Mouse (Mus musculus) left cerebral cortex, postnatal 36 days (tissue): ENCODE results near the gene Nhlrc1. TPM values are rescaled to one million over a fixed set of nuclear protein-coding genes. Genes with fewer than 3 reads are reported as not detected.

Source experiments
- DNase-seq, 2 experiments: peaks; one replicate each; pipeline ENCODE4 v3.0.0; 2021 to 2022; ENCODE audit warnings: low spot score in 2 of 2, mixed read lengths in 1 of 2
- intact Hi-C: fragments of 180-260 bp; cut with DNase I; formaldehyde crosslinking; loops from one replicate; pipeline ENCODE4 v1.15.1; 2025
- total RNA-seq, 2 experiments: library from RNA; stranded (reverse); gene quantifications; 2 replicates each; pipeline ENCODE4 v1.2.3; 2021

The Nhlrc1 gene
- total RNA-seq, 2 experiments from 2014 or later, result 16.0 to 18.2 TPM

DNA sequence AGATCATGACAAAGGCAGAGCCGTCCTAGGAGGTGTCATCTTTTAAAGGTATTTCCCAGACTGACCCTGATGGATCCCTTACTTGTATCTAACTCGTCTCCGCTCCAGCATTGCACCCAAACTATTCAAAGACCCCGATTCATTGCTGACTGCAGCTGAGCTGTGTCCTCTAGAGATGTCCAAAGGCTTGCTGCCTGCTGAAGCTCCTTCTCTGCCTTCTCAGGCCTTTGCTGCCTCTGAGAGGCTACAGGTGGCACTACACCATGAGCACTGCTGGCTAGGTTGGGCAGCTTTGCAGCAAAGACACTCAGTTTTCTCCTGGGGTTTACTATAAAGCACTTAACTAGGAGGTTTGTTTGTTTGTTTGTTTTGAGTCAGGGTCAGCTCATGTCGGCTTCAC is 2.6 kb upstream of the Nhlrc1 start:
- intact Hi-C loops, result loop anchor here (10.0 kb wide), 1 partner anchor 292 kb away; the partner anchor contains the start of gene Nup153
- peak; percentile 32 to 48 for DNase-seq

GRCm38 (mm10) chr13:47015195-47015501 is 498 bp upstream of the Nhlrc1 start:
- DNase-seq, result no peak
- intact Hi-C loops, result loop anchor here (2.0 to 10.0 kb wide), 3 partner anchors 84 to 290 kb away; partner anchors contain the start of gene Nup153

GRCm38 (mm10) chr13:47013740-47014139 is 910 bp downstream of the Nhlrc1 start:
- DNase-seq, result no peak
- intact Hi-C loops, result loop anchor here (2.0 to 10.0 kb wide), 3 partner anchors 83 to 289 kb away; partner anchors contain the start of gene Nup153

GRCm38 (mm10) chr13:47001590-47001989 is 13.1 kb downstream of the Nhlrc1 start:
- intact Hi-C loops, result no loop called here
- no peak for DNase-seq

DNA sequence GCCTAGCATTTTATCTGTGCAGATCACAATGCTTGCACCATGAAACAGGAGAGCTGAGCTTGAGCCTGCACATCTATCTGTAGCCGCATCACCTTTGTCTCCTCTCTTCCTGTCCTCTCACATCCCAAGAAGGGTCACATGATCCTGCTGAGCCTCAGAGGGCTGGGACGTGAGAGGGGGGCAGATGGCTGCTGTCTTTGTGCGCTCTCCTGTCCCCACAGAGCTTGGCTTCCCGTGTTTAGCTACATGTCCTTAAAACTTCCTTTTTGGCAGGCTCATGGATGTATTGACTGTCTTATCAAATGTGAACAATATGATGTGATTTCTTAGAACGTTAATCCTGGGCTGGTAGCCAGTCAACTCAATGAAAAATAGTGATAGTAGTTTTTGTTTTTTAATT is 15.2 kb downstream of the Nhlrc1 start:
- no peak for DNase-seq
- intact Hi-C loops, result no loop called here

GRCm38 (mm10) chr13:46997355-46997754 is 17.3 kb downstream of the Nhlrc1 start:
- intact Hi-C loops, result no loop called here
- DNase-seq, result no peak

- no peak for DNase-seq
- intact Hi-C loops, result no loop called here
These were observed 21.4 kb downstream of the Nhlrc1 start for GRCm38 (mm10) chr13:46993274-46993551.

DNA sequence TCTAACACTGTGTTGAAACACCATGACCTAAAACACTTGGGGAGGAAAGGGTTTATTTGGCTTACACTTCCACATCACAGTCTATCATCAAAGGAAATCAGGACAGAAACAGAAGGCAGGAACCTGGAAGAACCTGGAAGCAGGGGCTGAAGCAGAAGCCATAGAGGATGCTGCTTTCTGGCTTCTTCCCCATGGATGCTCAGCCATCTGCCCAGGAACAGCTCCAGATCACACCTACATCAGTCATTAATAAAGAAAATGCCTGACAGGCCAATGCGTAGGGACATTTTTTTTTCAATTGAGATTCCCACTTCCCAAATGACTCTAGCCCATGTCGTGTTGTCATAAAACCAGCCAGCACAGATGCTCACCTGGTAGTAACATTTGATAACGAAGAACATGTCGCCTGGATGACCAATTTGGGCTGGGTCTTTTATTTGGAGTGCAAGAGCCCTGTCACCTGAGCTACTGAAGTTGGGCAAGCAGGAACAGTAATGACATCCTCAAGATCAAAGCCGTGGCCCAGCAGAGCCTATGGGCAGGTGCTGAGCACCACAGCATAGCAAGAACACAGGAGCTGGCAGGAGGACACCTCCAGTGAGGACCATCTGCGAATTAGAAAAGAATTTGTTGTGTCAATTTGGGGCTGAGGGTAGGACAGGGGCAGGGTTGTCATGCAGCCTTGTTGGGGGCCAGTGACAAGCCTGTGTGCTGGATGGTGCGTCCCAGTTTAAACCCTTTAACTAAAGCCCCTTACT is 22.0 kb downstream of the Nhlrc1 start:
- DNase-seq, result no peak
- intact Hi-C loops, result no loop called here

DNA sequence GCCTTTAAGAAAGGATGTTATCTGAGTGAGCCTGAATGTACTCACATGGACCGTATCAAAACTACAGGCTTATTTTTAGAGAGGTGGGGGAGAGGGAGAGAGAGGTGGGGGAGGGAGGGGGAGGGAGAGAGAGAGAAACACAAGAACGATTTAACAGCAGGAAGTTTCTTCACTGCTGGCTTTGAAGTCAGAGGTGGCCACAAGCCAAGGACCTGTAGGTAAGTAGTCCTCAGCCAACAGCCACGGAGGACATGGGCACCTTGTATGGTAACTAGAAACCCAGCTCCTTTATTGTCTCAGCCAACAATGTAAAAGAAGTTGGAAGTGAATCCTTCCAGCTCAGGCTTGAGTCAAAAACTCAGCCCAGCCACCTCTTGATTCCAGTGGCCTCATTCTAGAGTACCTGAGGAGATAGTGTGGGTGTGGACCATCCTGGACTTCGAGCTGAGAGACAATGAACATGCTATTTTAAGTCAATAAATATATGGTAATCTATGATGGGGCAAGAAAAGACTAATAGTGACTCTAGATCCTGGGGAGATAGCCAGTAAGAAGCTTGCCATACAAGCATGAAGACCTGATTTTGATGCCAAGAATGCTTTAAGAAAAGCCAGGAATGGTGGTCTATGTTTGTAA is 24.2 kb downstream of the Nhlrc1 start:
- intact Hi-C loops, result no loop called here
- DNase-seq, result no peak

DNA sequence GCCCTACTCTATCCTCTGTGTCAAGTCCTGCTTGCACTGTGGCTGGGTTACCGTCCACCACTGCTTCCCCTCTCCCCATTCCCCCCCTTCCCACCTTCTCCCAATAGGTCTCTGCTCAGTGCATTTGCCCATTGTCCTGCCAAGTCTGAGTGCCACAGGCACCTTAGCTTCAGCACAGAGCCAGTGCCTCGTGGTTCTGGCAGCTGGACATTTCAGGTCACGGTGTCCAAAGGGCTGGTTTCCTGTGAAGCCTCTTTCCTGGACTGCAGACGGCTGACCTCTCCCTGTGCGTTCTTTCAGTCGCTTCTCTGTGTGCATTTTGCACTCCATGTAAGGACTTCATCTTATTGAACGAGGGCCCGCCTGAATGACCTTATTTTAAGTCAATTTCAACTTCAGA is 26.7 kb downstream of the Nhlrc1 start:
- intact Hi-C loops, result no loop called here
- DNase-seq, result no peak

GRCm38 (mm10) chr13:46986208-46986607 is 28.4 kb downstream of the Nhlrc1 start:
- intact Hi-C loops, result no loop called here

GRCm38 (mm10) chr13:46983878-46984277 is 30.8 kb downstream of the Nhlrc1 start:
- DNase-seq, result no peak

More at GRCm38 (mm10) chr13:46986208-46986607, 28.4 kb downstream of the Nhlrc1 start:
- DNase-seq, result no peak

GRCm38 (mm10) chr13:46979836-46980490 is 34.7 kb downstream of the Nhlrc1 start:
- intact Hi-C loops, result no loop called here
- DNase-seq, result no peak

More at GRCm38 (mm10) chr13:46983878-46984277, 30.8 kb downstream of the Nhlrc1 start:
- intact Hi-C loops, result no loop called here

DNA sequence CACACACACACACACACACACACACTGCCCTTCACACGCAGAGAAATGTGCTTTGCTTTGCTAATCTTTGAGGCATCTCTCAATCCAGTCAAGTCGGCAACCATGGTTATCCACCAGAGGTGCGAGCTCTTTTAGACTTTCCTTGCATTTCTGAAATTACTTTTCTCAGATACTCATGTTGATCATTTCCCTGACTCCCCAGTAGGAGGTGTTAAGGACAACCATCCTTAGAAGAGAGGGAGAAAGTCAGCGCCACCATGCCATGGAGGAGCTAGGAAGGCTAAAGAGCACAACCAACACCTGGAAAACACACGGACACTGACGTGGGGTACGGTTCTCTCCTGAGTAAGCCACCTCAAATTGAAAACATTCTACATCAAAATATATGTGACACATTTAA is 38.1 kb downstream of the Nhlrc1 start:
- intact Hi-C loops, result no loop called here
- no peak for DNase-seq

- intact Hi-C loops, result no loop called here
- no peak for DNase-seq
These were observed 38.7 kb downstream of the Nhlrc1 start for GRCm38 (mm10) chr13:46975930-46976329.

DNA sequence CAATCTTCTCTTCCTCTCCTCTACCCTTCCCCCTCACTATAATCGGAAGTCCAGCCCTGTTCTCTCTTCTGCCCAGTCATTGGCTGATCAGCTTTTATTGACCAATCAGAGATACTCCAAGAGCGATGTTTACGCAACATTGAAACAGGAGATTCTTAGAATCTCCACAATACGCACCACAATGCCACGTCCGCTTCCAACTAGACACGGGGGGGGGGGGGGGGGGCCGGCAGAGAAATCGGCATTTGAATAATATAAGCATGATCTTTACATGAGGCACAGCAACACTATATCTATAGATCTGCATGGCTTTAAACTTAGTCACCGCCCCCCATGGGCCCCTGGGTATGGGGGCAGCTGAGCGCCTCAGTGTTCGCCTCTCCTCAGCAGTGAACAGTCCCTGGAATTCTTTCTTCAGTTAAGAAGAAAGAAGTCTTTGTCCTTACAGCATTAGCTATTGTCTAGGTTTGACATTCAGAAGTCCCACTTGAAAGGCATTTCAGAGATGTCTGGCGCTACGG is 39.6 kb downstream of the Nhlrc1 start:
- intact Hi-C loops, result no loop called here

GRCm38 (mm10) chr13:46970286-46970945 is 44.2 kb downstream of the Nhlrc1 start:
- no peak for DNase-seq
- intact Hi-C loops, result no loop called here

More for the DNA sequence above, 39.6 kb downstream of the Nhlrc1 start:
- DNase-seq, result no peak

DNA sequence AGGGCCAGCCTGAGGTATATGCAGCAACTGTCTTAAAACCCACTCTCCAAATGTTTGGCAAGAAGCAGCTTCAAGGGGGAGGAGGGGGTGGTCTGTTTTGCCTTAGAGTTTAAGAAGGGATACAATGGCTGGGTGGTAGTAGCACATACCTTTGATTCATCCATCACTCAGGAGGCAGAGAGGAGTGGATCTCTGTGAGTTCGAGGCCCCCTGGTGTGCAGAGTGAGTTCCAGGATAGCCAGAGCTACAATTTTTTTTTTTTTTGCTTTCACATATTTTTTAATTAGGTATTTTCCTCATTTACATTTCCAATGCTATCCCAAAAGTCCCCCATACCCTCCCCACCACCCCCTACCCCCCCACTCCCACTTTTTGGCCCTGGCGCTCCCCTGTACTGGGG is 46.0 kb downstream of the Nhlrc1 start:
- intact Hi-C loops, result no loop called here
- DNase-seq, result no peak

DNA sequence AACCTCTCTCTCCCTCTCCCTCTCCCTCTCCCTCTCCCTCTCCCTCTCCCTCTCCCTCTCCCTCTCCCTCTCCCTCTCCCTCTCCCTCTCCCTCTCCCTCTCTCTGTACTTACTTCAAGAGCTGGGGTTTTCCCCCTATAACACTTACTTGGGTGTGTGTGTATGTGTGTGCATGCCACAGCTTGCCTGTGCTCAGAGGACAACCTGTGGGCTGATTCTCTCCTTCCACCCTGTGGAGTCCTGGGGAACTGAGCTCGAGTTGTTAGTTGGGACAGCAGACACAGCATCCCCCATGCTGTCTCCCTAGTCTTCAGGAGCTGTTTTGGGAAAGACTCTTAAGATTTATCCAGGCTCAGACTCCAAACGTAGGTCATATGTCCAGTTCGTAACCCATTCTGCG is 47.3 kb downstream of the Nhlrc1 start:
- intact Hi-C loops, result no loop called here
- no peak for DNase-seq
